Mouse (Mus musculus): ENCODE results near the gene Hrh2. TPM values are rescaled to one million over a fixed set of nuclear protein-coding genes. Genes with fewer than 3 reads are reported as not detected.

Hrh2 gene
- total RNA-seq, 2 experiments from 2014 or later: 1.5 to 7.7 TPM

DNA sequence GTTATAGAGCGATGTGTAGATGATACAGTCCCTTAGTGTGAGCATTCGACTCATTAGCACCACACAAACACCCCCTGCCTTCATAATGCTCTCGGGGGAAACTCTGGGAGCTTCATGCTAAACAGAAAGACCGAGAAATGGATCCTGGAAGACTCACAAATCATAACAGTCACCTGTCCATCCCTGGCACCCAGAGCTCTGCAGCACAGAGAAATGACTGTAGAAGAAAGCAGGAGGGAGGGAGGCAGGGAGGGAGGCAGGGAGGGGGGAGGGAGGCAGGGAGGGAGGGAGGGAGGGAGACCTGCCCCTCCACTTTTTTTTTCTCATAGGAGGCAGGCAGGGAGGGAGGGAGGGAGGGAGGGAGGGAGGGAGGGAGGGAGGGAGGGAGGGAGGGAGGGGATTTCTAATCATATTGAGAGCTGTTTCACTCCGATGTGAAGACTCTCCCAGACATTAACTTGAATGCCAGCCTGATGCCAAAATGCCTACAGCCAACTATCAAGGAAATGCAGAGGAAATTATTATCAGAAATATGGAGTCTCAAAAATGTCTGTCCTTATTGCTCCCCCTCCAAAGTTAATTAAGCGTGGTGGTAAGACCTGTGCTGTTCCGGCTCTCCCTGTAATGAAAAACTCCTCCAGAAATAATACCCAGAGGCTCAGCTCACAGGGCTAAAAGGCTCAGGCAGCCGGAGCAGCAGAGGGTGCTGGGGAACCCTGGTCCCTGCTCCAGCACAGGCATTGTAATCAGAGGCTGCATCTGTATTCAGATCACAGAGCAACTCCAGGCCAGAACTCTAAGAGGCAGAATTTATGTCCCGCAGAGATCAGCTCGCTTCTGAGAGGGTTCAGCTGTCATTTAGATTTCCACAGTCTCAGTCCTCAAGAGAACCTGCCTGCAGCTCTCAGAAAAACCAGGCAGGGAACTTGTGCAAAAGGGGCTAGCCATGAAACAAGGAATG, 19.9 kb downstream of the Hrh2 start:
- ATAC-seq (replicated peaks; ENCODE audit: low FRiP score, poor library complexity, severe bottlenecking): no peak

DNA sequence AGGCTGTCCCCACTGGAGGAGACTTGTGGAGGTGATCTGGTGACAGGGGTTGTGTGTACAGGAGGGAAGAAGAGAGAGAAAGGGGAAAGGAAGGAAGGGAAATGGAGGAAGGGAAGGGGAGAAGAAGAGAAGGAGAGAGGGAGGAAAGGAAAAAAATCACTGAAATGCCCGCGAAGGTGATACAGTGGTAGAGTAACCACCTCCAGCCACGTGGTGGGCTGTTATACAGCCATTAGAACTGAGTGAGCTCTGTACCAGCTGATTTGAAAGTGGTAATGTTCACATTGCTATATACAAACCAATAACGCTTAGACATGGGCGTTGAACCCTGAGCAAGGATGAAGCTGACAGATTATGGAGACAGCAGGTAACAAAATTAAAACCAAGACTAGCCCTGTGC, 20.6 kb downstream of the Hrh2 start:
- ATAC-seq (replicated peaks; ENCODE audit: low FRiP score, poor library complexity, severe bottlenecking): no peak

DNA sequence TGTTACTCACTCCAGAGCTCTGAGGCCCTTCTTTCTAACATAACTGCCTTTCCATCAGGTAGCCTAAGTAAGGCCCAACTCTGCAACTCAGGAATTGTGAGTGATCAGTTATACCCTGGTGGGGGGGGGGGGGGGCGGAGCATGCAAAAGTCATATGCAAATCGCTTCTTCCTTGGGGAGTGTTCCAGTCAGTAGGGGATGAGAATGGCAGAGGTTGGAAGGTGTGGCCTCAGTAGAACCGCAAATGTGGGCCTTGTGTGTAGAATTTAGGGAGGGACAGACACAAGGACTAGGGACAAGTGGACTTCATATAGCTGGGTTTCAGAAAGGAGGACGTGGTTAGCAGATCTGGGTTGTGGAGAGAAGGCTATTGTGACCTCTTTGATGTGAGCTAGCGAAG, 23.3 kb downstream of the Hrh2 start:
- ATAC-seq (replicated peaks; ENCODE audit: low FRiP score, poor library complexity, severe bottlenecking): no peak

DNA sequence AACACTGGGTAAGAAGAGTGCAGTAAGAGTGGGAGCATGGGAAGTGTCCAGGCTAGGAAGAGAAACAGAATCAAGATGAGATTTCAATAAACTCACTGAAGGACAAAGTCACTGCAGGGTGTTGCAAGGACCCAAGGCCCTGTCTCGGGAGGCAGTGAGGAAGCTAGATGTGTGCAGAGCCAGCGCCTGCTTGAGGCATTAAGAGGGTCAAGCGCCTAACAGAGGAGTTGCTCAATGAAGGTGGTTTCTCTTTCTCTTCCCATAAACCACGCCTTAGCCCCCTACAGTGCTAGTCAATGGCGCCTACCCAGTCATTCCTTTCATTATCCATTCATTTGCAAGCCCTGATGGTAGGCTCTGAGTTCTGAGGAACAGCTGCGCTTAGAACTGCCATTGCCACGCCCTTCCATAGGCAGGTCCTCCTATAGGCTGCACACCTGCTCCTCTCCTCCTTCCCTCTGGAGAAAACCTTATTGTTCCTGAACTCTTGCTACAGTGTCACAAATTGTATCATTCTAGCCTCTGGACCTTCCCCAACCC, 23.9 kb downstream of the Hrh2 start:
- no peak for ATAC-seq (replicated peaks; ENCODE audit: low FRiP score, poor library complexity, severe bottlenecking)

DNA sequence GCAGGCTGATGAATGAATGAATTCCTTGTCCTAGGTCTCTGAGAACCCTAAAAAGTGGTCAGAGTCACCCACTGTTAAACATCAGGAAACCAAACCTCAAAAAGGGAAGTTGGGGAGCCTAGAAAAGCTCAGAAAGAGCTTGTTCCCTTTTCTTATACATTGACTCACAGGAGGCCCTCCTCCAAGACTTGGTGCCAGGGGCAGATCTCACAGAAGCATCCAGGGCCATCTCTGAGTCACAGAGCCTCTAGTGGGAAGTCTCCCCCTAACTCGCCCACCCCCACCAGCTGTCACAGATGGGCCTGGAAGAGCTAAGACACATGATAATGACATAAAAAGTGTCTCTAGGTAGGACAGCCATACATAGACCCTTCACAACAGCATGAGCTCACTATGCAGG, 26.4 kb downstream of the Hrh2 start:
- ATAC-seq (replicated peaks; ENCODE audit: low FRiP score, poor library complexity, severe bottlenecking): no peak

DNA sequence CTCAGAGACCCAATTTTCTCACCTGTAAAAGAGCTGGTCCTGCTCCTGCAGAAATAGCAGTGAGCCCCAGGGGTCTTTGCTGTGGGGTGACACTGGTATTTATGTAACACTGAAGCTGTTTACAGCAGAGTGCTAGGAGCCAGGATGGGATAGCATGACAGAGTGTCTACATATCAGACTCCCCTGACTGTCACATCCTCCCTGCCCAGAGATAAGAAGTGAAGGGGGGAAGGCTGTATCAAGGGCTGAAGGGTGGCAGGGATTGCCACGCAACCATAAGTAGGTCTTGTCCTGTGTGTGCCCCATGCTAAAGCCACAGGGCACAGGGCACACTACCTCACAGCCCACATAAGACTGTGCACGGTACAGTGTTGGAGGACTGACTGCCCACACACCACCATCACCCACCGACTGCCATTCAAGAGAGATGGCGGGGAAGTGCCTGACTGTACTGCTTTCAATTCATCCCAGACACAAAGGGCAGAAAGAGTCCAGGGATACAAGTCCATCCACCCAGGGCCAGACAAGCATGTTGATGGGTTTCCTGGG, 29.8 kb downstream of the Hrh2 start:
- no peak for ATAC-seq (replicated peaks; ENCODE audit: low FRiP score, poor library complexity, severe bottlenecking)

DNA sequence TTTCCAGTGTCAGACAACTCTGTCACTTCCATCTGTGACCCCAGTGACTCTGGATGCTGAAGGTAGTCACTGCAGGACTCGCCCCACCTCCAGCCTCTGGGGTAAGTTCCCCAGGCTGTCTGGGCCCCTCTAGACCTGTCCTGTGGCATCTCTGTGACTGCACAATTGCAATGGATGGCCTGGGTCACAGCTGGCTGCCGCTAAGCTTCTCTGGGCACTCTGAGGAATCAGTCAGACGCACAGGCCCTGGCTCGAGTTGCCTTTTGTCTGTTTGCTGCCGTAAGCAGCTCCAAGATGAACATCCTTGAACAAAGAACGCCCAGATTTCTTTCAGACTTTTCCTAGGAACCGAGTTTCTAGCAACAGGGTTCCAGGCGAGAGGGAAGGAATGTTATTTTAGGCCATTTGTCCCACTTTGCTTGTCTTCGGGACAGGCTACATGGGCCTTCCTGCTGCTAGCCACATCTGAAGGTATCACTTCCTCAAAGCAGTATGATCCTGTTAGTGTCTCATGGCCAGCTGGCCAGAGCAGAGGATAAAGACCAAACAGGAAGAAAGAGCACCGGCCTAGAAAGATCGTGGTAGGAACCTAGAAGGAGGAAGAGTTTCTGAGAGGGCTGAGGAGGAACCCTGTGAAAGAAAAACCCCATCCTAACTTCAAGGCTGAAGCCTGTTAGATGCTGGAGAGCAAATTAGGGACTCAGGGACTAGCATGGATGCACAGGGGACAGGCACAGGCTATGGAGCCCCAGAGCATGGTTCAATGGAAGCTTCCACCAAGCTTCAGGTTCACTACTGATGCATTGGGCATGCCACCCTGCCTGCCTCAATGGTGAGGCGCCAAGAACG, 31.2 kb downstream of the Hrh2 start:
- no peak for ATAC-seq (replicated peaks; ENCODE audit: low FRiP score, poor library complexity, severe bottlenecking)

DNA sequence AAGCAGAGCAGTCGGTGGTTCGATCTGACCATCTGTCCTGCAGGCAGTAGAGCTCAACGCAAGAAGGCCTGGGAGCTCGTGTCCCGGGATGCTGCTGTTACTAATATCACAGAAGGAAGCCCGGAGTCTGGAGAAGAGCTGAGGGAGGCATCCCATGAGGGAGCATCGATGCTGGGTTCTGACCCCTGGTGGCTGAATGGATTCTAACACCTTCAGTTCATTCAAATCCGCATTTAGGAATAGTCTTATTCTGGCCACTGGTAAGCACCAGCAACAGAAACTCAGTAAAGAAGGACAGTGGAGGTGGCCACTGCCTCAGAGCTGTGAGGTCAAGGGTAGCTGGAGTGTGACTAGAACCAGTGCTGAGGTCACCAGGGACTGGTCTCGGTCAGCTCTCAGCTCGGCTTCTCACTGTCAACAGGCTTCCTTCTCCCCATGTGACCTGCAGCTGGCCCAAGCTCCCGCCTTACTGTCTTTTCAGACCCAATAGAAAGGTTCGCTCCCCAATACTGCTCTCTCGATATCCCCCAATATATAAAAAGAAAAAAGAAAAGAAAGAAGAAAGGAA, 36.1 kb downstream of the Hrh2 start:
- ATAC-seq (replicated peaks; ENCODE audit: low FRiP score, poor library complexity, severe bottlenecking): no peak

DNA sequence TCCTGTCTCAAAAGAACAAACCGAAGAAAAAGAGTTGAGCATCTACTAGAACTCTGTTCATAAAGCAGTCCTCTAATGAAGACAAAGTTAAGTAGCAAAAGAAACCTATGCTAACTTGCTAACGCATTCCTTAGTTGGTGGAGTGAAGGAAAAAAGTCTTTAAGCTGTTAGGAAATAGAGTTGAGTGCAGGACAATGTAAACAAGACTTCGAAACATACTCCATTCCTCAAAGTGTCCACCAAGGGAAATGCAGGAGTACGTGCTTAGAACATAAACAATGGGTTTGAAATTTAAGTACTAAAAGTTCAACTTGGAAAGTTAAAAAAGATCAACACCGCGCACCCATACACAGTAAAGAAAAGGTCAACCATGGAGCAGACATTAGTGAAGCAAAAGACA, 38.2 kb downstream of the Hrh2 start:
- ATAC-seq (replicated peaks; ENCODE audit: low FRiP score, poor library complexity, severe bottlenecking): no peak

DNA sequence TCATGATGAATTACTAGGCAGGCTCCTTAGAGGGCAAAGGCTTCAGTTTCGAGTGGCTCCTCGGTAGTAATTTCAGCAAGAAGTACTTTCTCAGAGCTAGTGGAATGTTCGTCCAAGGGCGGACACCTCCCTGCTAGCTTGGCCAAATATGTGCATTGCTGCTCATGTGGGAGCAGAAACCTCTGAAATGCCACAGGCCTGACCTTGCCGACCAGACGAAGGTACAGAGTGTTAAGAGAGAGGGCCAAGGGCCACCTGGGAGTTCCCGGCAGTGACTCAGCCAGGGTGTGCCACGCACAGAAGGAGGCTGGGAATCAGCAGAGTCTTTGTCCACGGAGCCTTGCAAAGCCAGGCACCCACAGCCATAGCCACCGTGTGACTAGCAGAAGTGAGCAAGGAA, 39.9 kb downstream of the Hrh2 start:
- ATAC-seq (replicated peaks; ENCODE audit: low FRiP score, poor library complexity, severe bottlenecking): no peak

DNA sequence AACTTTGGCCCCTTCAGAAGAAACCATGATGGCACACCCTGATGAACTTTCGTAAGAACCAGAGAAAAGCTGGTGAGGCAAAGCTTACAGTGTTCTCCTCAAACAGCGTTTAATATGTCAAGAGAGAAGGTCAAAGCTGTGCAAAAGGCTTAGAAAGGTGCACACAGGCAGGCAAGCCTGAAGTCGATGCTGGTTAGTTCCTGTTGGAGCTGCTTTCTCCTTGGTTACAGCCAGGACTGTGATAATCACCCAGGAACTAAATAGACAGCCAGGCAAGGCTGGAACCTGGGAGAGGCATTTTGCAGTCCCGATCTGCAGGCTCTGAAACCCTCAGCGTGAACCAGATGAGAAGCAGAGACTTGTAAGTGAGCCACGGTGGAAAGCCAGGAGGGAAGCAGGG, 45.6 kb downstream of the Hrh2 start:
- no peak for ATAC-seq (replicated peaks; ENCODE audit: low FRiP score, poor library complexity, severe bottlenecking)

DNA sequence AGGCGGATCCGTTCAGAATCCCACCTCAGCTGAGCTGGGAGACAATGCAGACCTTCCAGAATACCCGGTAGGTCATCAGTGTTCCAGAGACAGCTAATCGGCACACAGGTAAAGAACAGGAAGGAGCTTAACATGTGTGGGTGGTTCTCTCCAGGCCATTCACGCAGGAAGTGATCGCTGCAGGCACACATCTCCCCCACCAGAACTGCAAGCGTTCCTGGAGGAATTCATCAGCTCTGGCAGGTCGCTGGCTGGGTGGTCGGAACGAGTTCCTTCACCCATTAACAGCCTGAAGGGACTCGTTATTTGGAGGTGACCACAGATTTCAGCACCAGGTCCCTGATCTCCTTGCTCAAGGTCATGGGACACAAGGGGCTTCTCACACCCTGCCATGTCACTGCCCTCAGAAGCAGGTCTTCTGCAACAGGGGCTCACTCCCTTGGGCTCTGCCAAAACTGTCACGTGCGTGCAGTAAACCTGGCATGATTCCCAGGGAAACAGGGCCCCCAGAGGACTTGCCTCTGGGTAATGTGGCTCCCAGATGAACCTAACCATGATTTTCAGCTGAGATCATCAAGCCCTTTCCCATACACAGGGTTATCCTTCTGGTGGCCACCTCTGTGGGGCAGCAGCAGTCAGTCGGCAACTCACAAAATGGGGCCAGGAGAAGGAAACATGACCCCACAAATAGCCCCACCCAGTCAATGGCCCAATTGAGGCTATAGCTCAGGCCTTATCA, 46.8 kb downstream of the Hrh2 start:
- no peak for ATAC-seq (replicated peaks; ENCODE audit: low FRiP score, poor library complexity, severe bottlenecking)

DNA sequence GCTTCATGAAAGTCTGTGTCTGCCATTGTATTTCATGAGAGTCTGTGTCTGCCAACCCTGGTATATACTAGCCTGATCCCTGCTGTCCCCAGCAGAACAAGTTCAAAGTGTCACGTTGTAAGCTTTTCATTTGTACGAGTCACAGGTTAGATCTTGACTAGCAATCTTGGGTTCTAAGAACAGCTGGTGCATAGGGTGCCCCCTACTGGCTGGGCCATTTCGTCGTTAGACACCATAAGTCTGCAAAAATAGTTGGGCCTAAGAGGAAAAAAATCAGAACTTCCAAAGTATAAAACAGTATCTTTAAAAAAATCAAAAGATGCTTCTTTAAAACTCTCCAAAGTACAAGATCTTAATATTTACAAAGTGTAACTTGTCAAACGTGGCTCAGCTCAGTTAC, 50.5 kb downstream of the Hrh2 start:
- ATAC-seq (replicated peaks; ENCODE audit: low FRiP score, poor library complexity, severe bottlenecking): no peak

DNA sequence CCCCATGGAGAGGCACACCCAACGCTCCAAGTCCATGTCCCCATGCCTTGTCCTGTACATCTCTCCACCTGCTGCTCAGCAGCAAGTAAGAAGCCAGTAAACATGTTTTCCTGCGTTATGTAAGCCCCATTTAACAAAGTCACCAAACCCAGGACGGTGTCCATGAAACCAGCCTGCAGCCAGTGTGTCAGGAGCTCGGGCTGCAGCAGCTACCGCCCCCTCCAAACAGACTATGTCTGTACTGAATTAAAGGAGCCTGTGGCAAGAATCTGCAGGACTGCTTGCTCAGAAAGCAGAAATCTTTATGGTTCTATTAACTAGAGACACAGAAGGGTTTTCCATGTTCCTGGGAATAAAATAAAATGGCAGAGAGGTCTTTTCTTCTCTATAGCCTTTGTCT, 53.3 kb downstream of the Hrh2 start:
- no peak for ATAC-seq (replicated peaks; ENCODE audit: low FRiP score, poor library complexity, severe bottlenecking)

DNA sequence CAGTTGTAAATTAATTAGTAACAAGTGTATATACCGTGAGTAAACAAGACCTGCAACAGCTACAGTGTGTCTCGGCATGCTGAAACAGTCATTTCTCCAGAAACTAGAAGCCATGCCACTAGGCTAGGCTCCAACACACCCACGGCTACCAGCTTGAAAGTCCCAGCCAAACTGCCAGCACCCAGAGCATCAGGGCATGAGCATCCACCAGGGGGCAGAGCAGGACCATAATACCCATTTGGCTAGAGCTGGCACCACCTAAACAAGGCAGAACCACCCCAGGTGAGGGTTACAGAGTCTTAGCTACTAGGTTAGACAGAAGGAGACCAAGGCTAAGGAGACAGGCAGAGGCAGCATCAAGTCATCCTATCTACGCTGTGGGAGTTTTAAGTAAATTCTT, 55.6 kb downstream of the Hrh2 start:
- no peak for ATAC-seq (replicated peaks; ENCODE audit: low FRiP score, poor library complexity, severe bottlenecking)

DNA sequence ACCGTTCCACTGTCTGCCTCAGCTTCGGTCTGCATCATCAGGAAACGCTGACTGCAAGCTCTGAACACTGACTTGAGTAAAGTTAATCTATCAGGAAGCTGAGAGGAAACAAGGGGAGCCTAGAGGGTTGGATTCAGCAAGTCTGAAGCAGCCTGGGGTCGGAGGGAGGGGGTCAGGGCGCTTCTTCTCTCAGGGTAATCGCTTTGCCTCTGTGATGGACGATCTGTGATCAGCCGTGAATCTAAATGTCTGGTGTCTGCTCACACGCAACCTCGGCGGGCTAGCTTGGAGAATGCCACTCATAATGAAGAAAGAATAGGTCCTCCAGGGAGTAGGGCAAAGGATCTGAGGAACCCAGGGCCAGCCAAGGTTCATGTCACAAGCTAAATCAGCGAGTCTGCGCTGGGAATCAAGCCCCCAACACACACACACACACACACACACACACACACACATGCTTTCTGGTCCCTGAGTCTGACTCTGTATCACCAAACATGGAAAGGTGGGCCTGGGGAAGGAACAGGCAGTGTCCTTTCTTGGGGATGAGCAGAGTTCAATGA, 56.6 kb downstream of the Hrh2 start:
- ATAC-seq (replicated peaks; ENCODE audit: low FRiP score, poor library complexity, severe bottlenecking): no peak

DNA sequence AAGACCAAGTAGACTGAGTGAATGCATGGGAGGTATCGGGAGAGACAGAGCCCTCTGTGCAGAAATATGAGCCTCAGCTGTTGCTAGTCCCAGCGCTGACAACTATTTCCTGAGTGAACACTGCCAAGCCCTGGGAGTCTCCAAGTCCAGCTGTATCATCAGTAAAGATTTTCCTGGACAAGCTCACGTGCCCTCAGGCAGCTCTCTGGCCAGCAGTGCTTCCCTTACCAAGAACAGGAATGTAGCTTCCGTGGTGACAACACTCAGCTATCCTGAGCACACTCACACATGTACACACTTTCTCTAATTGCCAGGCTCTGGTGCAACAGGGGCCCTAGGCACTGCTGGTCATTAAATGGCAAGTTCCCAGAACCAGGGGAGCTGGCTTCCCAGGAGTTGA, 57.1 kb downstream of the Hrh2 start:
- ATAC-seq (replicated peaks; ENCODE audit: low FRiP score, poor library complexity, severe bottlenecking): no peak

DNA sequence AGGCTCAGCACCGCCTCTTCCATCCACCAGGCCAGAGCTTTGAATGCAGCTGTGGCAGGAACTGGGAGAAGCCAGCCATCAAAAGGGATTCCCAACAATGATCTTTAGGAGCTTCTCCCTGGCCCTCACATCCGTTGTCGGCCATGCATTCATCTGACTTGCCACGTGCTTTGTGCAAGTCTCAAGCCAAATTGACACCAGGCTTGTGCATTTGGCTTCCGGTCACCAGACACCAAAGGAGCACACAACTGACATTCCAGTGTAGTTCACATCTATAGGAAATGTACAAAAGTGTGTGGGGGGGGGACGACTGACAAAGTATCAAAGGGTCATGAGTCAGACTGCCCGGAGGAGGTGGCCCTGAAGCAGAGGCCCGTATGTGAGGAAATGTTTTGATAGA, 58.4 kb downstream of the Hrh2 start:
- no peak for ATAC-seq (replicated peaks; ENCODE audit: low FRiP score, poor library complexity, severe bottlenecking)

DNA sequence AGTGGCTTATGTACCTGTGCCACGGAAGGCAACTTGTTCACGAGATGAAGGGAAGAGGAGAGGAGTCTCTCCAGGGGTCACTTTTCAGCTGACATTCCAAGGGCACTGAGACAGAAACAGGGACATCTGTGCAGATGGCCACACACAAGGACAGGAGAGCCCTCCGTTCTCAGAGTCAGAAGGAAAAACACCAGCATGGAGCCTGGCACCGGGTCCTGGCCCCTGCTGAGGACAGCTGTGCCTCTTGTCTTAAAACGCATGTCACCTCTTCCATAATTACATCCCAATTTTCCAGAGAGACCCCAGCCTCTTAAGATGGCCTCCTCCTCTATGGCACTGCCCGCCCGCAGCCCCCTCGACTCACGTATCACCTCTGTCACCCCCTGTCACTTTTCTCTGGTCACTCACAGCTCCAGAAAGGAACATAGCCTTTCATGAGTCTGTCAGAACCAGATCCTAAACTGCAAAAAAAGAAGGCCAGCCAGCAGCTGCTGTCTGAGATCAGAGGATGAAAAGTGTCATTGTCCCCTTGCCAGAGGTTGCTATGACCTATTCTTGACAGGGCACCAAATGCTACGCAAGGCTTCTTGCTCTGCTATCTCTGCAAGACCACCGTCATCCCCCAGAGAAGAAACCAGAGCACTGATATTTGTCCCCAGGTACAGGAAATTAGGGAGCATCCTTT, 59.8 kb downstream of the Hrh2 start:
- ATAC-seq (replicated peaks; ENCODE audit: low FRiP score, poor library complexity, severe bottlenecking): no peak
